Mouse (Mus musculus) layer of hippocampus, postnatal 25 days (tissue): ENCODE measurements around the gene Camkk2. TPM values are rescaled to one million over a fixed set of nuclear protein-coding genes. Genes with fewer than 3 reads are reported as not detected.

ENCODE experiments used
- DNase-seq, 2 experiments: peaks; one replicate each; pipeline ENCODE4 v3.0.0; 2022; ENCODE audit warnings: mixed read lengths in 2 of 2, low spot score in 1 of 2; ENCODE audit errors: extremely low spot score in 1 of 2
- total RNA-seq, 2 experiments: library from RNA; stranded (reverse); gene quantifications; 2 replicates each; pipeline ENCODE4 v1.2.3; 2021

Camkk2 gene
- 100 to 1,000 TPM; 110 to 127 TPM for total RNA-seq

GRCm38 (mm10) chr5:122779277-122779834 is at the start of gene Camkk2:
Gene Camkk2 (minus strand): TSS chr5:122779409.
- DNase-seq: peak; percentile 70 to 74

- no peak for DNase-seq
These were observed 45.9 kb upstream of the Camkk2 start for GRCm38 (mm10) chr5:122825099-122825498.

- no peak for DNase-seq
These were observed 45.2 kb upstream of the Camkk2 start for GRCm38 (mm10) chr5:122824450-122824849.

GRCm38 (mm10) chr5:122823976-122824375 is 44.8 kb upstream of the Camkk2 start:
- no peak for DNase-seq

GRCm38 (mm10) chr5:122822441-122822840 is 43.2 kb upstream of the Camkk2 start:
- DNase-seq: no peak

GRCm38 (mm10) chr5:122821524-122821885 is 42.3 kb upstream of the Camkk2 start:
- DNase-seq: no peak

GRCm38 (mm10) chr5:122820777-122821523 is 41.7 kb upstream of the Camkk2 start, which contains the start of gene Anapc5:
Gene Anapc5 (minus strand): TSS chr5:122821339.
- DNase-seq: peak; percentile 75 to 76

- no peak for DNase-seq
These were observed 33.5 kb upstream of the Camkk2 start for GRCm38 (mm10) chr5:122812699-122813098.

GRCm38 (mm10) chr5:122811364-122812079 is 32.3 kb upstream of the Camkk2 start:
- DNase-seq: peak in 1 of 2 experiments; percentile 63

- no peak for DNase-seq
These were observed 26.3 kb upstream of the Camkk2 start for GRCm38 (mm10) chr5:122805503-122805902.

- DNase-seq: no peak
These were observed 23.5 kb upstream of the Camkk2 start for GRCm38 (mm10) chr5:122802706-122803105.

- no peak for DNase-seq
These were observed 22.5 kb upstream of the Camkk2 start for GRCm38 (mm10) chr5:122801684-122802083.

- no peak for DNase-seq
These were observed 21.3 kb upstream of the Camkk2 start for GRCm38 (mm10) chr5:122800345-122801010.

GRCm38 (mm10) chr5:122799379-122800344 is 20.5 kb upstream of the Camkk2 start:
- no peak for DNase-seq

GRCm38 (mm10) chr5:122798557-122799378 is 19.6 kb upstream of the Camkk2 start:
- peak in 1 of 2 experiments; percentile 80 for DNase-seq

GRCm38 (mm10) chr5:122797866-122798265 is 18.7 kb upstream of the Camkk2 start:
- no peak for DNase-seq

- no peak for DNase-seq
These were observed 9.5 kb upstream of the Camkk2 start for GRCm38 (mm10) chr5:122788696-122789095.

- DNase-seq: no peak
These were observed 7.0 kb upstream of the Camkk2 start for GRCm38 (mm10) chr5:122786035-122786819.
